Mouse (Mus musculus): ENCODE measurements around the gene Cox19. TPM values are rescaled to one million over a fixed set of nuclear protein-coding genes. Genes with fewer than 3 reads are reported as not detected.

Gene Cox19
- polyA plus RNA-seq, 1 experiment = 87.4 TPM

DNA sequence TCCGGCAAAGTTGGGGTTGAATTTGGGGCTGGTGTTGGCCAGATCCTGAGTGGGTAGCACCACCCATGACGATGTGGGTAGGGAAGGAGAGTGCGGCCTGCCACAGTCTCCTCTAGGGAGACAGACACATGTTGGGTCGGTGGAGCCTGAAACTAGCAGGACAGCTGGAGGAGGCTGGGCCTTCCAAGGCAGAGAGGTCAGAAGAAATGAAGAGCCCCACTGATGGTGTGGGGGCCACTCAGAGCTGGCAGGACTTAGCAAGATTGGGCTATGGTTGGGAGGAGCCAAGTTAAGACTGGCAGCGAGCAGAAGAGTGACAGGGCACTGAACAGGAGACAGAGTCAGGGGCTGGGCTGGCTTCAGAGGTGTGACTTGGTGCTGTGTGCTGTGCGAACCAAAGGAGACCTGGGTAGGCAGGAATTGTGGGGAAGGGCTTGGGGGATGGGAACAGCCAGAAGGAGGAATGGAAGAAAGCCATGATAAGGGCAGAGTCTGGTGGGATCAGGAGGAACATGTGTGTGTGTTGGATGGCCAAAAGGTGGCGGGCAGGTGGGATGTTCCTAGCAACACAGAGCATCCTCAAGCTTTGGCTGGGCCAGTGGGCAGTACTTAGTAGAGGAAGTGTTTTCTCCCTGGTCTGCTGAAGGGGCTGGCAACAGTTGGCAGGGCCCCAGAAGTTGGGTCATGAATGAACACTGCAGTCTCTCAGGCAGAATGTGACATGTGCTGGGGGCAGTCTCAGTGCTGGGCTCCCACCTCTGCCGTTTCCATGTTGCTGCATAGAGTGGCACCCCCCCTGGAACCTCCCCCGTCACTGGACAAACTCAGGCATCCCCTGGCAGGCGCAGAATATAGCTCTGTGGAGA is 36.3 kb upstream of the Cox19 start:
- Histone ChIP-seq H3K4me1 (ENCODE audit: control insufficient read depth, insufficient read depth, low read length) (peaks cover 40% of the 10 kb centered on the region), H3K27ac (ENCODE audit: insufficient read depth, low read length) (peak overlapping the region; percentile 35; the same call in 1 of the 2 replicates), H3K4me3 (replicated peaks; ENCODE audit: insufficient read depth, low read depth, low read length) (no peak overlapping the region), H3K27me3 (ENCODE audit: control insufficient read depth, insufficient read depth, low read length) (no peaks in the 10 kb centered on the region)
- WGBS = 66% methylated on average over 10 of the region's 10 CpGs
- no peak for TF ChIP-seq CTCF (IDR thresholded peaks at IDR 0.05; ENCODE audit: borderline replicate concordance, insufficient read depth, low read depth, low read length)
- no peak for TF ChIP-seq POLR2A (IDR thresholded peaks at IDR 0.05; ENCODE audit: borderline replicate concordance, insufficient read depth, low read length)
- no peak for DNase-seq

DNA sequence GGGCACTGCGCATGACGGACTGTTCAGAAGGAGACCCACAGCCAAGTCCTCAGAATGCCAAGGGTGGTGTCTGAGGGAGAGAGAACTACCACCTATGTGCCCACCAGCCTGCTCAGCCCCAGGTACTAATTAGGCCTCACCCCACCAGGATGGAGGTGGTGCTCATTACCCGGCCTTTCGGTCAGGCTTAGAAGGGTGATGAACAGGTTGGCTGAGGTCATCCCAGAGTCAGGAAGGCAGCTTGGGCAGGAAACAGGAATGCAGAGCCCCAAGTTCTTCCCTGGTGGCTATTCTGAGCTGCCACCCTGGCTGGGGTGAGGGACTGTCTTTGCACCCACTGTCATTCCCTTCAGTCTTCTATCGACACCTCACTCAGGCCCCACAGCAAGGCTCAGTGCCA is 34.8 kb upstream of the Cox19 start:
- 93% methylated on average over 5 of the region's 5 CpGs for WGBS
- DNase-seq = no peak
- H3K27me3 ChIP-seq (ENCODE audit: control insufficient read depth, insufficient read depth, low read length) = no peaks in the 10 kb centered on the region
- no peak overlapping the region for H3K27ac ChIP-seq (ENCODE audit: insufficient read depth, low read length)
- TF ChIP-seq POLR2A (IDR thresholded peaks at IDR 0.05; ENCODE audit: borderline replicate concordance, insufficient read depth, low read length) (no peak), CTCF (IDR thresholded peaks at IDR 0.05; ENCODE audit: borderline replicate concordance, insufficient read depth, low read depth, low read length) (no peak)
- no peak overlapping the region for H3K4me3 ChIP-seq (replicated peaks; ENCODE audit: insufficient read depth, low read depth, low read length)
- H3K4me1 ChIP-seq (ENCODE audit: control insufficient read depth, insufficient read depth, low read length) = peaks cover 37% of the 10 kb centered on the region

DNA sequence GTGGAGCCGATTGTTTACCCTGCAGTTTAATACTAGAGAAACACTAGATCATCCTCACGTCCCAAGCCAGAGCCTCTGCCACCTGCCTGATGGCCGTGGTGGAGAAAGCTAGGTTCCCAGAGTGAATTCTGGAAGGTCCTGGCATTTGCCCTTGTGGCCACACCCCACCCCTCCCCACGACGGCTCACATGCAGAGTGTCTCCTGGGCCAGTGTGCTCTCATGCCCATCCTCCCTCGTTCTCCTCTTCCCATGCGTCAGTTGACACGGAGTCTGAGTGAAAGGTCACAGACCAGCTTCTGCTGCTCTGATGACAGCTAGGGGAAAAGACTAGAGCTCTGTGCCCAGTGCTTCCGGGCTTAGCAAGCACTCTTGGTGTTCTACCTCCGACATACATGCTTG is 33.3 kb upstream of the Cox19 start:
- TF ChIP-seq CTCF (IDR thresholded peaks at IDR 0.05; ENCODE audit: borderline replicate concordance, insufficient read depth, low read depth, low read length) (no peak), POLR2A (IDR thresholded peaks at IDR 0.05; ENCODE audit: borderline replicate concordance, insufficient read depth, low read length) (no peak)
- Histone ChIP-seq H3K27ac (ENCODE audit: insufficient read depth, low read length) (no peak overlapping the region), H3K4me1 (ENCODE audit: control insufficient read depth, insufficient read depth, low read length) (peaks cover 32% of the 10 kb centered on the region), H3K4me3 (replicated peaks; ENCODE audit: insufficient read depth, low read depth, low read length) (no peak overlapping the region), H3K27me3 (ENCODE audit: control insufficient read depth, insufficient read depth, low read length) (no peaks in the 10 kb centered on the region)
- 53% methylated on average over 10 of the region's 10 CpGs for WGBS
- DNase-seq = no peak

DNA sequence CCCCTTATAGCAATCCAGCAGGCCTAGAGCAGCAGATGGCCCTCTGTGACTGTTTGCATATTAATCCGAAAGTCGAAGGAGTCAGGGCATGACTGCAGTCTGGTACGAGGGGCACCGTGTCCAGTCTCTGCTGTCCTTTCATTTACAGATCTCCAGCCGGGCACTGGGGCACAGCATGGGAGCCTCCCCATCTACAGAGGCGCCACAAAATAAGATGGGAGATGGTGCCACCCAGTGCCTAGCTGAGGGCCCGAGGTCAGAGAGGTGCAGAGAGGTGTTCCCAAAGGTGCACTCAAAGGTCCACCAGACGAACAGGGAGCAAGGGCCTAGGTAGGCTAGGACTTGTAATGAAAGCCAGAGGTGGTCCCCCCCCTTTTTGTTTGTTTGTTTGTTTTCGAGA is 32.0 kb upstream of the Cox19 start:
- 0 out of 2 replicates have a peak overlapping the region, but pooled peaks have one; percentile 15 for H3K27ac ChIP-seq (ENCODE audit: insufficient read depth, low read length)
- H3K4me1 ChIP-seq (ENCODE audit: control insufficient read depth, insufficient read depth, low read length) = peaks cover 23% of the 10 kb centered on the region
- TF ChIP-seq CTCF (IDR thresholded peaks at IDR 0.05; ENCODE audit: borderline replicate concordance, insufficient read depth, low read depth, low read length) (no peak), POLR2A (IDR thresholded peaks at IDR 0.05; ENCODE audit: borderline replicate concordance, insufficient read depth, low read length) (no peak)
- DNase-seq = no peak
- H3K4me3 ChIP-seq (replicated peaks; ENCODE audit: insufficient read depth, low read depth, low read length) = no peak overlapping the region
- no peaks in the 10 kb centered on the region for H3K27me3 ChIP-seq (ENCODE audit: control insufficient read depth, insufficient read depth, low read length)
- 53% methylated on average over 9 of the region's 9 CpGs for WGBS

DNA sequence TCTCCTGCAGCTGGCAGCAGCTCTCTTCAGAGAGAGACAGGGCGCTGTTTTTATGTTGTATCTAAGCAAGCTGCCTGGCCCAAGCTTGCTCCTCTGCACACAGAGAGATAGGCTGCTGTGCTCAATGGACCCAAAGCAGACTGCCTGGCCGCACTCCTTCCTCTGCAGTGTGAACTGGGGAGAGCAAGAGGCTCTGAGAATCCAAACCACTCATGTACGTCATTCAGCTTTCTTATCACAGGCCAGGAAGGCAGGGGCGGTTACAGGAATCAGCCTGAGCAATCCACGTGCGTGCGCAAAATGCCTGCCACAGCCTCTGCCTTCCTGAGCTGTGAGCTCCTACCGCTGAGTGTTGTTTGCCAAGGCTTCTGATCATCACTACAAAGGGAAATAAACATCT is 31.5 kb upstream of the Cox19 start:
- peak in 1 of 2 experiments; percentile 33 for DNase-seq
- no peak overlapping the region for H3K4me3 ChIP-seq (replicated peaks; ENCODE audit: insufficient read depth, low read depth, low read length)
- WGBS = 45% methylated on average over 8 of the region's 8 CpGs

DNA sequence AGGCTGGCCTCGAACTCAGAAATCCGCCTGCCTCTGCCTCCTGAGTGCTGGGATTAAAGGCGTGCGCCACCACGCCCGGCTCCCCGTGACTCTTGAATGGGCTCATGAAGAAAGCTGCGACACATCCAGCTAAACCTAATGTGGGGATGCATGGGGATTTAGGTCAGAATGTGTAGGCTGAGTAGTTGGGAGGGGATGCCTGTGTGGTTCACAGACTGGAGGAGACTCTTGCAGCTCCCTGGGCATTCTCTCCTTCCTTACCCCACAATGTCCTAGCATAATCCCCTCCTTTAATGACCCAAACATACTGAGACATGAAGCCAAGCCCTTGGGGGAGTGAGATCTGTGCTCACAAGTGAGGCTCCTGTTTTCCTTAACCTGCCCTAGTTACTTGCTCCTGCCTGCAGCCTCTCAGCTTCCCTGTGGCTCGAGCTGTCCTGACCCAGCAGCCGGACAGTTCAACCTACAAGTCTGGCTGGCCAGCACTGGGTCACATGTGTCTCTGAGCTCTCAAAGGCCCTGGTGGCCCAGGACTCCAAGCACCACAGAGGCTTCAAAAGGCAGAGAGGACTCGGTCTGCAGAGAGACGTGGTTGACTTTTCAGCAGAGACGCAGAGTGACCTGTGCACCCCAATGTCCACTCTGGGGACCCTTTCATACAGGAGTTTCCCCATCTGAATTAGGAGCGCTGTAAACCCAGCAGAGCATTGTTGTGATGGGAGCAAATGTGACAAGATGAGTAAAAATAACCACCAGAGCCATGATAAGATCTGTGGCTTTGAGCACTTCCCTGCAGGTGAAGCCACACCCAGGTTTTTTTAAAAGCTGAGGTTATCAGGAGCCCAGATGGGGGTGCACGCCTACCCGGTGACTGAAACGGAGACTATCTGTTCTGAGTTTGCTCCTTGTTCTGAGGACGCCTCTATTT is 30.6 kb upstream of the Cox19 start:
- TF ChIP-seq CTCF (IDR thresholded peaks at IDR 0.05; ENCODE audit: borderline replicate concordance, insufficient read depth, low read depth, low read length) = no peak
- TF ChIP-seq POLR2A (IDR thresholded peaks at IDR 0.05; ENCODE audit: borderline replicate concordance, insufficient read depth, low read length) = no peak
- WGBS = 77% methylated on average over 18 of the region's 18 CpGs
- peak in 1 of 2 experiments; percentile 44 for DNase-seq
- Histone ChIP-seq H3K27ac (ENCODE audit: insufficient read depth, low read length) (peak overlapping the region; percentile 55), H3K4me3 (replicated peaks; ENCODE audit: insufficient read depth, low read depth, low read length) (peak overlapping the region; percentile 31), H3K4me1 (ENCODE audit: control insufficient read depth, insufficient read depth, low read length) (peaks cover 15% of the 10 kb centered on the region), H3K27me3 (ENCODE audit: control insufficient read depth, insufficient read depth, low read length) (no peaks in the 10 kb centered on the region)

More for the DNA sequence above, 31.5 kb upstream of the Cox19 start:
- peaks cover 19% of the 10 kb centered on the region for H3K4me1 ChIP-seq (ENCODE audit: control insufficient read depth, insufficient read depth, low read length)
- H3K27me3 ChIP-seq (ENCODE audit: control insufficient read depth, insufficient read depth, low read length) = no peaks in the 10 kb centered on the region
- TF ChIP-seq POLR2A (IDR thresholded peaks at IDR 0.05; ENCODE audit: borderline replicate concordance, insufficient read depth, low read length) (peak; percentile 25; the same call in 1 of the 2 replicates), CTCF (IDR thresholded peaks at IDR 0.05; ENCODE audit: borderline replicate concordance, insufficient read depth, low read depth, low read length) (no peak)
- 0 out of 2 replicates have a peak overlapping the region, but pooled peaks have one; percentile 15 for H3K27ac ChIP-seq (ENCODE audit: insufficient read depth, low read length)

DNA sequence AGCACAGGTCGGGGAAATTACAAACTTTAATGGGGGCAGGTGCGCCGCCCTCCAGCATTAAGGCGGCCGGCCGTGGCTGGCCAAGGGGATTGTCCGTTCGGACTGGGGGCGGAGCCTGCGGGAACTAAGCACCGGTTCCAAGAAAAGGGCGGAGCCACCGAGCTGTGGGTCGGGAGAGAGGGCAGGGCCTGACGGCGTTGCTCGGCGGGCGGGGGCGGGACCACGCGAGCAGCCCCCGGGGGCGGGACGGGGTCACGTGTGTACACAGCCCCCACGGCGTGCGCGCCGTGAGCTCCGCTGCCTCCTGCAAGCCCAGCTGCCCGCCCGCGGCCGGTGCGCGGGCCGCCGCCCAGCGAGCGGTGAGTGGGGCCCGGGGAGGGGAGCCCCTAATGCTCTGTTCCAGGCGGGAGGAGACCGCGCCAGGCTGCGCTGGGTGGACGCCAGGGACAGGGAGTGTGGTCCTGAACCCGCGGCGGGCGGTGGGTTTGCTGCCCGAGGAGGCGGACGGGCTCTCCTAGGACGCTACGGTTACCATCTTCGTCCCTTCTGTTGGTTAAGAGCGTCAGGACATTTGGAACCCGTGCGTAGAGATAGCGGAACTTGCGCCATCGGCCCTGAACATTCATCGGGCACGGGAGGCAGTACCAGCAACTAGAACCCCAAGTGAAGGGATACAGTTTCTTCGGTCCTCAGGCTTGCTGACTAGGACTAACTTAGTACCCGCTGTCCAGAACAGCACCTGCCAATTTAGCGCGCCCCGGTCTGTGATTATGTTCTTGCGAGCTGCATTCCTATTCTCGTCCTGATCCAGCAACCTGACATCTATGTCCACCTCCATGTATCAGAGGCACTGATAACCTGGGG is 29.4 kb upstream of the Cox19 start:
- WGBS = under 1% methylated on average over 56 of the region's 73 CpGs
- Histone ChIP-seq H3K27me3 (ENCODE audit: control insufficient read depth, insufficient read depth, low read length) (no peaks in the 10 kb centered on the region), H3K4me1 (ENCODE audit: control insufficient read depth, insufficient read depth, low read length) (peaks cover 15% of the 10 kb centered on the region), H3K4me3 (replicated peaks; ENCODE audit: insufficient read depth, low read depth, low read length) (peak overlapping the region; percentile 72), H3K27ac (ENCODE audit: insufficient read depth, low read length) (peak overlapping the region; percentile 35)
- DNase-seq = peak; percentile 89 to 91
- TF ChIP-seq CTCF (IDR thresholded peaks at IDR 0.05; ENCODE audit: borderline replicate concordance, insufficient read depth, low read depth, low read length) = no peak
- 0 out of 2 replicates have a peak, but pooled peaks have one; percentile 31 for TF ChIP-seq POLR2A (IDR thresholded peaks at IDR 0.05; ENCODE audit: borderline replicate concordance, insufficient read depth, low read length)
